Mouse (Mus musculus) forebrain, embryonic 11.5 days (tissue): ENCODE measurements at regions not wholly inside any gene's neighbourhood (a gene's known extent, or its start where the extent isn't known, plus 50 kb on each side); places are given as distances from the start of the nearest gene placed in this dataset.
"Not testable (repeated sequence)": the region's sequence is repeated elsewhere in the genome, so short reads cannot be mapped to it uniquely, and the experiment has no call there.

Experiments
- ATAC-seq: fragments of 200-750 bp; cut with Nextera tagmentation; replicated peaks from 2 replicates; pipeline ENCODE4 v1.8.0; 2017; ENCODE audit warnings: moderate TSS enrichment; ENCODE audit not compliant: low FRiP score
- DNase-seq: peaks from one replicate; pipeline ENCODE4 v3.0.0-alpha.2; 2017; ENCODE audit warnings: low spot score
- H3K27ac ChIP-seq: fragments of 300-500 bp; sonication (generic); 2 replicates; pipeline ENCODE4 v1.5.1; 2014; ENCODE audit warnings: low read depth, low read length
- H3K27me3 ChIP-seq: fragments of 300-500 bp; sonication (generic); 2 replicates; pipeline ENCODE4 v1.6.1; 2014; ENCODE audit warnings: mild to moderate bottlenecking, low read length, mixed read lengths; ENCODE audit not compliant: control insufficient read depth, insufficient read depth
- H3K36me3 ChIP-seq: fragments of 300-500 bp; sonication (generic); 2 replicates; pipeline ENCODE4 v1.6.1; 2014; ENCODE audit warnings: mild to moderate bottlenecking, low read length, moderate library complexity, mixed read lengths; ENCODE audit not compliant: control insufficient read depth, insufficient read depth
- H3K4me1 ChIP-seq: fragments of 300-500 bp; sonication (generic); replicated peaks from 2 replicates; pipeline ENCODE4 v1.6.1; 2014; ENCODE audit warnings: low read length, mixed read lengths; ENCODE audit not compliant: control insufficient read depth, insufficient read depth
- H3K4me2 ChIP-seq: fragments of 300-500 bp; sonication (generic); 2 replicates; pipeline ENCODE4 v1.6.1; 2014; ENCODE audit warnings: low read depth, mild to moderate bottlenecking, low read length, moderate library complexity, mixed read lengths; ENCODE audit not compliant: severe bottlenecking
- H3K4me3 ChIP-seq: fragments of 300-500 bp; sonication (generic); 2 replicates; pipeline ENCODE4 v1.5.1; 2014; ENCODE audit warnings: low read depth, low read length
- H3K9ac ChIP-seq: fragments of 300-500 bp; sonication (generic); 2 replicates; pipeline ENCODE4 v1.6.1; 2014; ENCODE audit warnings: low read length
- H3K9me3 ChIP-seq: fragments of 300-500 bp; sonication (generic); 2 replicates; pipeline ENCODE4 v1.6.1; 2016; ENCODE audit warnings: low read length, mixed read lengths; ENCODE audit not compliant: control insufficient read depth
- WGBS: fragments of 180-500 bp; shearing (Covaris S2); extraction: QIAGEN DNeasy Blood & Tissue Kit; methylation state at CpG from one replicate; pipeline ENCODE4 v1.1.7; 2014; 5-methylcytosine and 5-hydroxymethylcytosine counted together

DNA sequence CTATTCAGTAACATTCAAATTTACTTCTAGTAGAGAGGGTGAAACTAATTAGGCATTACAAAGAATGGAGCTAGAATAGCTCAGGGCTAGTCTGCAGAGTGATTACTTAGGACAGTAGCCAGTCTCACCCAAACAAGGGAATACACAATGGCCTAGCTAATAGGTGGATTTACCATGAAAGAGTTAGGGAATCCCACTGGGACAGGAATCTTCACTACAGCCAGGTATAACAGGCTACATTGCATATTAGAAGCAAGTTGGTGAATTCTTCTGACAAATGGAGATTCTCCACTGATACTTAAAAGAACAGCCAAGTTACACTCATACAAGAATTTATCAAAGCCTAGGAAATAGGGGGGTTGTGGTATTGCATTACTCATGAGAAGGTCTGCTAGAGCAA lies 670.2 kb upstream of the Chrm3 start:
- H3K4me3 ChIP-seq, H3K27me3 ChIP-seq, DNase-seq, H3K27ac ChIP-seq, H3K4me2 ChIP-seq, ATAC-seq, H3K9me3 ChIP-seq, H3K9ac ChIP-seq, H3K36me3 ChIP-seq, H3K4me1 ChIP-seq: not testable (repeated sequence)

DNA sequence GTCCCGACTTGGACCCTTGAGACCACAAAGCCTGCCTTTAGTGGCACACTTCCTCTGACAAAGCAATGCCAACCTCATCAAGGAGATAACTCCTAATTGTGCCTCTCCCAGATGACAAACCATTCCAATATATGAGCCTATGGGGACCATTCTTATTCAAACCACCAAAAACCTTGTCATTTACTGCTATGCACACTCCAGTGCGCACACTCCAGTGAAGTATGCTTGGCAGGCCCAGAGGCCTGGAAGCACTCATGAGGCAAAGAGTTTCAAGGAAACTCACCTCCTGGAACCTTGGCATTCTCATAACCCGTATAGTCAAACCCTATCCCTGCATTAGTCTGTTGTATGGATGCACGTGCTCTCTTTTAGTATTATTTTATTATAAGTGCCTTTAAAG lies 669.7 kb upstream of the Chrm3 start:
- ATAC-seq (no peak), DNase-seq (no peak)
- Histone ChIP-seq H3K27ac (no peak overlapping the region), H3K9me3 (no peaks in the 10 kb centered on the region), H3K4me2 (no peak overlapping the region), H3K4me1 (no peaks in the 10 kb centered on the region), H3K9ac (no peak overlapping the region), H3K4me3 (no peak overlapping the region), H3K36me3 (no peaks in the 10 kb centered on the region), H3K27me3 (no peaks in the 10 kb centered on the region)
- 75% methylated on average over 4 of the region's 4 CpGs for WGBS

DNA sequence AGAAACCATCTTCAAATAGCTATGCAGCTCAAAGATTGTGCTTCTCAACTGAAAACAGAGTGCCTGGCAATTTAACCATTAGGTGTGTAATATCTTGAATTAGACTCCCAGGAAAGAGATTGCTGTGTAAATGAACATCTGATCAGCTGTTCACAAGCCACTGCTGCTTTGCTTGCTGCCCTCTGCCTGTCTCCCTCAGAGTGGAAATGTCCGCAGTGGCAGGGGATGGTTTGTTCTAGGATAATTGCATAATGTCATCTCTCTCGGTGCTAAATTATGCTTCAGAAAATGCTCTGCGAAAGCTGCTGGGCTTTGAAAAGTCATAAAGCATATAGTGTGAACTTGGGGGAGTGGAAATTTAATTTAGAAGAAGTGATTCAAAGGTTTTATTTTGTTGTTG lies 665.3 kb upstream of the Chrm3 start:
- no peaks in the 10 kb centered on the region for H3K36me3 ChIP-seq
- no peaks in the 10 kb centered on the region for H3K27me3 ChIP-seq
- no peak for DNase-seq
- no peak for ATAC-seq
- H3K4me2 ChIP-seq = no peak overlapping the region
- no peaks in the 10 kb centered on the region for H3K9me3 ChIP-seq
- WGBS = 83% methylated on average over 3 of the region's 3 CpGs
- H3K27ac ChIP-seq = no peak overlapping the region
- no peaks in the 10 kb centered on the region for H3K4me1 ChIP-seq
- no peak overlapping the region for H3K9ac ChIP-seq
- no peak overlapping the region for H3K4me3 ChIP-seq

GRCm38 (mm10) chr13:11024441-11024840 lies 663.8 kb upstream of the Chrm3 start:
- no peak overlapping the region for H3K9ac ChIP-seq
- H3K4me2 ChIP-seq = no peak overlapping the region
- 97% methylated on average over 2 of the region's 2 CpGs for WGBS
- DNase-seq (no peak), ATAC-seq (no peak)
- no peak overlapping the region for H3K27ac ChIP-seq
- H3K4me1 ChIP-seq = no peaks in the 10 kb centered on the region
- no peak overlapping the region for H3K4me3 ChIP-seq
- H3K9me3 ChIP-seq = no peaks in the 10 kb centered on the region
- H3K27me3 ChIP-seq = no peaks in the 10 kb centered on the region
- H3K36me3 ChIP-seq = no peaks in the 10 kb centered on the region

- H3K9me3 ChIP-seq = no peaks in the 10 kb centered on the region
- WGBS = 91% methylated on average over 7 of the region's 7 CpGs
- no peak for DNase-seq
- no peak for ATAC-seq
- H3K27ac ChIP-seq = no peak overlapping the region
- H3K4me2 ChIP-seq = no peak overlapping the region
- H3K4me3 ChIP-seq = no peak overlapping the region
- H3K4me1 ChIP-seq = no peaks in the 10 kb centered on the region
- no peaks in the 10 kb centered on the region for H3K27me3 ChIP-seq
- H3K9ac ChIP-seq = no peak overlapping the region
- H3K36me3 ChIP-seq = no peaks in the 10 kb centered on the region
Observed at GRCm38 (mm10) chr13:11017584-11017983, 656.9 kb upstream of the Chrm3 start.

GRCm38 (mm10) chr13:11005374-11005773 lies 644.7 kb upstream of the Chrm3 start:
- ATAC-seq (no peak), DNase-seq (no peak)
- Histone ChIP-seq H3K4me1 (no peaks in the 10 kb centered on the region), H3K9ac (no peak overlapping the region), H3K4me2 (no peak overlapping the region), H3K36me3 (no peaks in the 10 kb centered on the region), H3K27ac (no peak overlapping the region), H3K9me3 (no peaks in the 10 kb centered on the region), H3K27me3 (no peaks in the 10 kb centered on the region), H3K4me3 (no peak overlapping the region)
- 28% methylated on average over 4 of the region's 4 CpGs for WGBS

DNA sequence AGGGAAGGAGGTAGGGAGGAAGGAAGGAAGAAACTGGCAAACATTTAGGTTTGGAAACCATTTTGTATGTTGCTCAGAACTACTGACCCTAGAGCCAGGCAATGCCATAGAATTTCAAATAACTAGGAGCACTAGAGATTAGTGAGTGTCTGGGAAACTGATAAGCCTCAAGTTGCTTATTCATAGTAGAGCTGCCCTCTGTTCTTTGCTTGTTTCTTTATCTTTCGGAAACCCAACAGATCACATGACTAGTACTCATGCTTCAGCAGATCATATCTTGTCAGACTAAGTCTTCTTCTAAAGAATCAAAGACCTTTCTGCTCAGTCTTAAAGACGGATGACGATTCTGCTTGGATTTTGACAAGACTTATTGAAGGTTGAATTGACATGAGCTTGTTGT lies 630.5 kb upstream of the Chrm3 start:
- no peaks in the 10 kb centered on the region for H3K9me3 ChIP-seq
- no peak overlapping the region for H3K4me3 ChIP-seq
- ATAC-seq = no peak
- H3K27ac ChIP-seq = no peak overlapping the region
- no peaks in the 10 kb centered on the region for H3K27me3 ChIP-seq
- WGBS = 86% methylated on average over 3 of the region's 3 CpGs
- DNase-seq = no peak
- H3K4me2 ChIP-seq = no peak overlapping the region
- no peaks in the 10 kb centered on the region for H3K36me3 ChIP-seq
- H3K9ac ChIP-seq = no peak overlapping the region
- H3K4me1 ChIP-seq = no peaks in the 10 kb centered on the region

DNA sequence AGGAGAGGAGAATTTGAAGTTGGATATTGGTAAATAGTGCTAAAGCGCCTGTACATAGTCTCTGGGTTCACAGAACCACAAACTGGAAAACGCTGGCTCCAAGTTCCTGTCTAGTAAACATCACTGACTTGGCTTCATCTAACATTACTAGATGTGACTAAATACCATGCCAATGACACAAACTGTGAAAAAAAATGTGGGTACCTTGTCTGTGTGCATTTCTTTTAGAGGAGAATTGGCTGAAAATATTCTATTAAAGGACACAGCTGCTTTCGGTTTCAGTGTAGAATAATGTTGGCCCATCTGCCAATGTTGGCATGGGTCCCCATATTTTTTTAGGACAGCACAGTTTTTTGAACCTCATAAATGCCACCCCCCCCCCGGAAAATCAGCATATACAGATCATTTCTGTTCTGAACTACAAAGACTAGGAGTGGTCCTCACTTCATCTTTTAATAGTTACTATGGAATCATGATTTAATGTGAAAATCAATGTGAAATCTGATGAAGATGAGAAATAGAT lies 629.9 kb upstream of the Chrm3 start:
- Histone ChIP-seq H3K36me3 (no peaks in the 10 kb centered on the region), H3K4me3 (no peak overlapping the region), H3K4me2 (no peak overlapping the region), H3K4me1 (no peaks in the 10 kb centered on the region), H3K27me3 (no peaks in the 10 kb centered on the region), H3K9ac (no peak overlapping the region), H3K9me3 (no peaks in the 10 kb centered on the region), H3K27ac (no peak overlapping the region)
- 88% methylated on average over 4 of the region's 4 CpGs for WGBS
- ATAC-seq (no peak), DNase-seq (no peak)

- H3K4me3 ChIP-seq = no peak overlapping the region
- H3K27ac ChIP-seq = no peak overlapping the region
- no peaks in the 10 kb centered on the region for H3K9me3 ChIP-seq
- H3K27me3 ChIP-seq = no peaks in the 10 kb centered on the region
- no peaks in the 10 kb centered on the region for H3K36me3 ChIP-seq
- no peak for DNase-seq
- 84% methylated on average over 6 of the region's 6 CpGs for WGBS
- ATAC-seq = peak; percentile 53
- H3K9ac ChIP-seq = no peak overlapping the region
- H3K4me2 ChIP-seq = no peak overlapping the region
- no peaks in the 10 kb centered on the region for H3K4me1 ChIP-seq
Observed at GRCm38 (mm10) chr13:10989095-10989814, 628.6 kb upstream of the Chrm3 start.
